11 mouse cellular contexts compared by ENCODE assay signal in the genomic region with DNA sequence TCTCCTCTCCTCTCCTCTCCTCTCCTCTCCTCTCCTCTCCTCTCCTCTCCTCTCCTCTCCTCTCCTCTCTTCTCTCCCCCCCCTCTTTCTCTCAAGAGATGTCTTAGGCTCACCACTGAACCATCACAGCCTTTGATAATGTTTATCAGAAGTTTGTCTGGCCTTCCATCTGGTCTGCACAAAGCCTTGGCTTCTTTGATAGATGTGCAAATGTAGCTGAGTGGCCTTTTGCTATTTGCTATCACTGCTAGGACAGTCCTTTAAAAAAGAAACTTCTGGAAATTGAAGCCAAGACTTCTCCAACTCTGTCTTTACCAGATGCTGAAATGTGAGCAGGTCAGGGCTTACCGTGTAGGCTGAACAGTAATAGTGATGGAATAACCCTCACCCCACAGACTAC.
DNase-seq lines count a peak whose midpoint lies in the region; ATAC-seq and TF ChIP-seq lines count a peak whose summit lies in the region.
"Had no signal": no experiment of that assay in that cellular context is flagged by ENCODE, and none has a peak within 500 bp of the region (broad histone marks: within the 10 kb centered on the region; RNA-seq: fewer than 3 reads in every experiment).

No protein-coding gene starts in this region.

- H3K9ac ChIP-seq in intestine, embryonic 14.5 days (ENCODE audit: low read length), result no peak overlapping the region
- H3K9ac ChIP-seq in intestine, postnatal 0 days (ENCODE audit: low read depth, low read length), result no peak overlapping the region
- no peak overlapping the region for H3K9ac ChIP-seq in embryonic facial prominence, embryonic 14.5 days (ENCODE audit: low read depth, low read length)
- no peak overlapping the region for H3K9ac ChIP-seq in limb, embryonic 13.5 days
- no peak overlapping the region for H3K9ac ChIP-seq in midbrain, embryonic 16.5 days (ENCODE audit: low read depth, low read length)

- ATAC-seq in intestine, embryonic 14.5 days (replicated peaks; ENCODE audit: low FRiP score, low TSS enrichment, low read depth), result no peak
- no peak for ATAC-seq in intestine, postnatal 0 days
- ATAC-seq in embryonic facial prominence, embryonic 14.5 days (ENCODE audit: low read depth), result no peak
- ATAC-seq in limb, embryonic 13.5 days (ENCODE audit: low FRiP score, low read depth), result no peak
- ATAC-seq in midbrain, embryonic 16.5 days, result no peak
- ATAC-seq: activated CD4-positive, CD25-positive, alpha-beta regulatory T cell, adult 4 months; CD4-positive, CD25-positive, alpha-beta regulatory T cell, adult 4 months had no signal

- TF ChIP-seq CTCF in intestine, postnatal 0 days (IDR thresholded peaks at IDR 0.05; ENCODE audit: low read depth), result no peak

- no peaks in the 10 kb centered on the region for H3K36me3 ChIP-seq in intestine, embryonic 14.5 days (ENCODE audit: control insufficient read depth, insufficient read depth, low read length)
- H3K36me3 ChIP-seq in intestine, postnatal 0 days (ENCODE audit: control insufficient read depth, insufficient read depth), result no peaks in the 10 kb centered on the region
- H3K36me3 ChIP-seq in embryonic facial prominence, embryonic 14.5 days (ENCODE audit: control insufficient read depth, insufficient read depth, low read length), result no peaks in the 10 kb centered on the region
- no peaks in the 10 kb centered on the region for H3K36me3 ChIP-seq in limb, embryonic 13.5 days
- no peaks in the 10 kb centered on the region for H3K36me3 ChIP-seq in midbrain, embryonic 16.5 days (ENCODE audit: control insufficient read depth, insufficient read depth, low read length)

- H3K4me1 ChIP-seq in intestine, embryonic 14.5 days (replicated peaks; ENCODE audit: control insufficient read depth, insufficient read depth, low read length), result peaks cover 40% of the 10 kb centered on the region
- H3K4me1 ChIP-seq in intestine, postnatal 0 days (replicated peaks; ENCODE audit: control insufficient read depth, insufficient read depth, low read length), result peaks cover 5% of the 10 kb centered on the region; the same call in 1 of the 2 replicates
- H3K4me1 ChIP-seq in embryonic facial prominence, embryonic 14.5 days (ENCODE audit: control insufficient read depth, insufficient read depth, low read length), result peaks cover 30% of the 10 kb centered on the region
- peaks cover 47% of the 10 kb centered on the region for H3K4me1 ChIP-seq in limb, embryonic 13.5 days
- H3K4me1 ChIP-seq in midbrain, embryonic 16.5 days (ENCODE audit: control insufficient read depth, insufficient read depth, low read length), result peaks cover 49% of the 10 kb centered on the region

- H3K4me3 ChIP-seq in intestine, embryonic 14.5 days (ENCODE audit: low read depth, low read length), result no peak overlapping the region
- H3K4me3 ChIP-seq in intestine, postnatal 0 days (ENCODE audit: low read depth, low read length), result no peak overlapping the region
- no peak overlapping the region for H3K4me3 ChIP-seq in embryonic facial prominence, embryonic 14.5 days (ENCODE audit: low read depth, low read length)
- no peak overlapping the region for H3K4me3 ChIP-seq in limb, embryonic 13.5 days
- peak overlapping the region; percentile 48 for H3K4me3 ChIP-seq in midbrain, embryonic 16.5 days (ENCODE audit: low read depth, low read length)

- H3K4me2 ChIP-seq in intestine, embryonic 14.5 days (ENCODE audit: low read length), result peak overlapping the region; percentile 74; the same call in 1 of the 2 replicates
- no peak overlapping the region for H3K4me2 ChIP-seq in intestine, postnatal 0 days (replicated peaks; ENCODE audit: low read depth)
- peak overlapping the region; percentile 22 for H3K4me2 ChIP-seq in embryonic facial prominence, embryonic 14.5 days (ENCODE audit: low read depth, low read length)
- H3K4me2 ChIP-seq in limb, embryonic 13.5 days (replicated peaks), result peak overlapping the region; percentile 72
- peak overlapping the region; percentile 93 for H3K4me2 ChIP-seq in midbrain, embryonic 16.5 days (ENCODE audit: low read length)

- 29% methylated on average over 1 of the region's 1 CpGs for WGBS in intestine, embryonic 14.5 days
- 16% methylated on average over 1 of the region's 1 CpGs for WGBS in intestine, postnatal 0 days
- WGBS in embryonic facial prominence, embryonic 14.5 days, result 30% methylated on average over 1 of the region's 1 CpGs
- 36% methylated on average over 1 of the region's 1 CpGs for WGBS in limb, embryonic 13.5 days
- 52% methylated on average over 1 of the region's 1 CpGs for WGBS in midbrain, embryonic 16.5 days

- DNase-seq in intestine, embryonic 14.5 days (ENCODE audit: low spot score), result peak; percentile 45
- no peak for DNase-seq in embryonic facial prominence, embryonic 14.5 days (ENCODE audit: low spot score)
- DNase-seq in kidney, postnatal 25 days, result no peak
- DNase-seq in thymus, postnatal 0 days (ENCODE audit: low spot score), result no peak
- DNase-seq in adrenal gland, postnatal 14 days, result no peak
- DNase-seq: cerebellum, postnatal 14 days had no signal

- H3K9me3 ChIP-seq in intestine, embryonic 14.5 days (ENCODE audit: control insufficient read depth, low read length), result no peaks in the 10 kb centered on the region
- H3K9me3 ChIP-seq in intestine, postnatal 0 days (ENCODE audit: control insufficient read depth), result no peaks in the 10 kb centered on the region
- no peaks in the 10 kb centered on the region for H3K9me3 ChIP-seq in embryonic facial prominence, embryonic 14.5 days (ENCODE audit: control insufficient read depth, low read length)
- no peaks in the 10 kb centered on the region for H3K9me3 ChIP-seq in limb, embryonic 13.5 days
- no peaks in the 10 kb centered on the region for H3K9me3 ChIP-seq in midbrain, embryonic 16.5 days (replicated peaks; ENCODE audit: control insufficient read depth, low read length, poor library complexity, severe bottlenecking)

- no peaks in the 10 kb centered on the region for H3K27me3 ChIP-seq in intestine, embryonic 14.5 days (replicated peaks; ENCODE audit: control insufficient read depth, insufficient read depth, low read length)
- no peaks in the 10 kb centered on the region for H3K27me3 ChIP-seq in intestine, postnatal 0 days (replicated peaks; ENCODE audit: control insufficient read depth, insufficient read depth, low read length)
- H3K27me3 ChIP-seq in embryonic facial prominence, embryonic 14.5 days (replicated peaks; ENCODE audit: control insufficient read depth, insufficient read depth, low read length), result no peaks in the 10 kb centered on the region
- H3K27me3 ChIP-seq in limb, embryonic 13.5 days, result no peaks in the 10 kb centered on the region
- no peaks in the 10 kb centered on the region for H3K27me3 ChIP-seq in midbrain, embryonic 16.5 days (ENCODE audit: control insufficient read depth, insufficient read depth, low read depth, low read length)

- H3K27ac ChIP-seq in intestine, embryonic 14.5 days (ENCODE audit: low read depth), result no peak overlapping the region
- H3K27ac ChIP-seq in intestine, postnatal 0 days (ENCODE audit: low read depth, low read length), result no peak overlapping the region
- H3K27ac ChIP-seq in embryonic facial prominence, embryonic 14.5 days (replicated peaks; ENCODE audit: low read depth, low read length), result no peak overlapping the region
- H3K27ac ChIP-seq in limb, embryonic 13.5 days, result no peak overlapping the region
- no peak overlapping the region for H3K27ac ChIP-seq in midbrain, embryonic 16.5 days (ENCODE audit: low read length)
